Mouse (Mus musculus) liver, postnatal 0 days (tissue): ENCODE data around the gene Npy. TPM values are rescaled to one million over a fixed set of nuclear protein-coding genes. Genes with fewer than 3 reads are reported as not detected.

ENCODE experiments used
- ATAC-seq: fragments of 200-750 bp; cut with Nextera tagmentation; 2 replicates; pipeline ENCODE4 v1.8.0; 2017; ENCODE audit warnings: mild to moderate bottlenecking, moderate library complexity
- DNase-seq: peaks from one replicate; pipeline ENCODE4 v3.0.0-alpha.2; 2016
- H3K27ac ChIP-seq: fragments of 300-500 bp; sonication (generic); 2 replicates; pipeline ENCODE4 v1.5.1; 2014; ENCODE audit warnings: antibody characterized with exemption, moderate library complexity, mild to moderate bottlenecking, low read depth
- H3K27me3 ChIP-seq: fragments of 300-500 bp; sonication (generic); 2 replicates; pipeline ENCODE4 v1.6.1; 2014; ENCODE audit warnings: low read length, control low read depth, mixed read lengths; ENCODE audit not compliant: insufficient read depth
- H3K36me3 ChIP-seq: fragments of 300-500 bp; sonication (generic); replicated peaks from 2 replicates; pipeline ENCODE4 v1.6.1; 2014; ENCODE audit warnings: mild to moderate bottlenecking, control low read depth, low read length, moderate library complexity, mixed read lengths; ENCODE audit not compliant: insufficient read depth
- H3K4me1 ChIP-seq: fragments of 300-500 bp; sonication (generic); 2 replicates; pipeline ENCODE4 v1.6.1; 2014; ENCODE audit warnings: antibody characterized with exemption, mild to moderate bottlenecking, control low read depth; ENCODE audit not compliant: insufficient read depth
- H3K4me2 ChIP-seq: fragments of 300-500 bp; sonication (generic); 2 replicates; pipeline ENCODE4 v1.6.1; 2014; ENCODE audit warnings: low read depth, mild to moderate bottlenecking, low read length, moderate library complexity, mixed read lengths
- H3K4me3 ChIP-seq: fragments of 300-500 bp; sonication (generic); 2 replicates; pipeline ENCODE4 v1.5.1; 2014; ENCODE audit warnings: low read depth, low read length
- H3K9ac ChIP-seq: fragments of 300-500 bp; sonication (generic); replicated peaks from 2 replicates; pipeline ENCODE4 v1.6.1; 2014; ENCODE audit warnings: mild to moderate bottlenecking, moderate library complexity
- H3K9me3 ChIP-seq: fragments of 300-500 bp; sonication (generic); 2 replicates; pipeline ENCODE4 v1.6.1; 2016; ENCODE audit warnings: mild to moderate bottlenecking, control low read depth, low read length, mixed read lengths
- CTCF ChIP-seq: sonication (generic); IDR thresholded peaks from 2 replicates; pipeline ENCODE4 v1.5.1; 2016; ENCODE audit warnings: antibody characterized with exemption, low read depth
- EP300 ChIP-seq: IDR thresholded peaks from 2 replicates; pipeline ENCODE4 v1.6.1; 2016; ENCODE audit warnings: antibody characterized with exemption, low read depth, mild to moderate bottlenecking
- WGBS: fragments of 180-500 bp; shearing (Covaris S2); extraction: QIAGEN DNeasy Blood & Tissue Kit; methylation state at CpG from one replicate; pipeline ENCODE4 v1.1.7; 2014; ENCODE audit not compliant: insufficient replicate concordance; 5-methylcytosine and 5-hydroxymethylcytosine counted together
- polyA plus RNA-seq: library from polyadenylated mRNA; unstranded; fragments of >200 nt; fragmentation: Nextera tagmentation; extraction: Ambion mirVana; gene quantifications from 2 replicates; pipeline ENCODE4 v1.2.1, GENCODE M21; 2015

Gene Npy
- polyA plus RNA-seq, 1 experiment from 2014 or later = 0.48 TPM

- ATAC-seq (no peak), DNase-seq (no peak)
- Histone ChIP-seq H3K9me3 (no peaks in the 10 kb centered on the region), H3K27me3 (no peaks in the 10 kb centered on the region), H3K9ac (no peak overlapping the region), H3K36me3 (no peaks in the 10 kb centered on the region), H3K4me2 (no peak overlapping the region), H3K4me1 (no peaks in the 10 kb centered on the region), H3K27ac (no peak overlapping the region), H3K4me3 (no peak overlapping the region)
- 85% methylated on average over 1 of the region's 1 CpGs for WGBS
- no peak for TF ChIP-seq EP300
- no peak for TF ChIP-seq CTCF
Measured at GRCm38 (mm10) chr6:49873556-49873955, 51.0 kb downstream of the Npy start.

- TF ChIP-seq CTCF (no peak), EP300 (no peak)
- Histone ChIP-seq H3K9me3 (no peaks in the 10 kb centered on the region), H3K4me3 (no peak overlapping the region), H3K4me1 (no peaks in the 10 kb centered on the region), H3K36me3 (no peaks in the 10 kb centered on the region), H3K27ac (no peak overlapping the region), H3K27me3 (no peaks in the 10 kb centered on the region), H3K4me2 (no peak overlapping the region), H3K9ac (no peak overlapping the region)
- WGBS = 71% methylated on average over 2 of the region's 2 CpGs
- DNase-seq (no peak), ATAC-seq (no peak)
Measured at GRCm38 (mm10) chr6:49875160-49875559, 52.6 kb downstream of the Npy start.

GRCm38 (mm10) chr6:49875791-49876190 is 53.3 kb downstream of the Npy start:
- ATAC-seq = no peak
- WGBS = 77% methylated on average over 6 of the region's 6 CpGs
- TF ChIP-seq CTCF = no peak
- no peak for TF ChIP-seq EP300

More at GRCm38 (mm10) chr6:49875791-49876190, 53.3 kb downstream of the Npy start:
- Histone ChIP-seq H3K9me3 (no peaks in the 10 kb centered on the region), H3K27ac (no peak overlapping the region), H3K27me3 (no peaks in the 10 kb centered on the region), H3K4me2 (no peak overlapping the region), H3K36me3 (no peaks in the 10 kb centered on the region), H3K9ac (no peak overlapping the region), H3K4me1 (no peaks in the 10 kb centered on the region), H3K4me3 (no peak overlapping the region)
- DNase-seq = no peak
